Mouse (Mus musculus) liver, embryonic 14.5 days (tissue): ENCODE data around the gene Sephs2.

ENCODE experiments used
- CTCF ChIP-seq: IDR thresholded peaks from 2 replicates; pipeline ENCODE4 v1.5.1; 2016; ENCODE audit warnings: antibody characterized with exemption, low read depth, control low read depth
- EP300 ChIP-seq: IDR thresholded peaks from 2 replicates; pipeline ENCODE4 v1.6.1; 2016; ENCODE audit warnings: antibody characterized with exemption, low read depth

- TF ChIP-seq CTCF (no peak), EP300 (no peak)
Observed at GRCm38 (mm10) chr7:127233765-127234164, 40.1 kb downstream of the Sephs2 start.
